Mouse (Mus musculus): ENCODE results near the gene Fthl17e. TPM values are rescaled to one million over a fixed set of nuclear protein-coding genes. Genes with fewer than 3 reads are reported as not detected.

Gene Fthl17e
- not detected in 4 replicates for total RNA-seq (2023)

GRCm38 (mm10) chrX:9033193-9033592, at the start of gene Fthl17e:
Gene Fthl17e, plus strand, starts transcription at chrX:9033493.

GRCm38 (mm10) chrX:8986655-8987054, 46.6 kb upstream of the Fthl17e start, which contains the start of gene Fthl17d:
Gene Fthl17d, minus strand, starts transcription at chrX:8986755.

GRCm38 (mm10) chrX:9062715-9063114, 29.4 kb downstream of the Fthl17e start, which contains the start of gene Fthl17f:
Gene Fthl17f, plus strand, starts transcription at chrX:9063015.

Other genes with a start within 250 kb of the Fthl17e start
- not detected in 4 replicates for gene Ssxb5, start 229.8 kb upstream of the Fthl17e start, total RNA-seq (2023)
- gene Gm6592, start 189.5 kb upstream of the Fthl17e start, total RNA-seq (2023), result not detected in 4 replicates
- gene Gm5751, start 159.2 kb upstream of the Fthl17e start, total RNA-seq (2023), result not detected in 4 replicates
- gene B630019K06Rik, start 141.1 kb upstream of the Fthl17e start, total RNA-seq (2023), result 0.30 to 0.58 TPM (median 0.43 TPM) in 3 of 4 replicates, not detected in the other
- not detected in 4 replicates for gene Fthl17b, start 70.5 kb upstream of the Fthl17e start, total RNA-seq (2023)
- not detected in 4 replicates for gene Fthl17c, start 56.9 kb upstream of the Fthl17e start, total RNA-seq (2023)
- gene Fthl17d, start 46.7 kb upstream of the Fthl17e start, total RNA-seq (2023), result not detected in 4 replicates
- not detected in 4 replicates for gene Fthl17f, start 29.5 kb downstream of the Fthl17e start, total RNA-seq (2023)
- not detected in 4 replicates for gene 4930402K13Rik, start 71.1 kb downstream of the Fthl17e start, total RNA-seq (2023)
- gene Lancl3, start 166.4 kb downstream of the Fthl17e start, total RNA-seq (2023), result not detected in 4 replicates
- not detected in 4 replicates for gene Gm14862, start 223.4 kb downstream of the Fthl17e start, total RNA-seq (2023)
- gene Xk, start 239.3 kb downstream of the Fthl17e start, total RNA-seq (2023), result 4.0 to 4.8 TPM (median 4.3 TPM) in 4 replicates

All from B cell, adult 62 days (primary cell).